Mouse (Mus musculus) hindbrain, embryonic 11.5 days (tissue): ENCODE results near the gene Zfp628. TPM values are rescaled to one million over a fixed set of nuclear protein-coding genes. Genes with fewer than 3 reads are reported as not detected.

Experiments used
- ATAC-seq: fragments of 200-750 bp; cut with Nextera tagmentation; 2 replicates; pipeline ENCODE4 v1.8.0; 2017; ENCODE audit warnings: mild to moderate bottlenecking, moderate TSS enrichment, moderate library complexity; ENCODE audit not compliant: low FRiP score
- DNase-seq: peaks from one replicate; pipeline ENCODE4 v3.0.0-alpha.2; 2015; ENCODE audit warnings: low spot score
- H3K27ac ChIP-seq: fragments of 300-500 bp; sonication (generic); 2 replicates; pipeline ENCODE4 v1.5.1; 2014; ENCODE audit warnings: mild to moderate bottlenecking, low read depth, low read length
- H3K27me3 ChIP-seq: fragments of 300-500 bp; sonication (generic); 2 replicates; pipeline ENCODE4 v1.6.1; 2014; ENCODE audit warnings: mild to moderate bottlenecking, low read length, moderate library complexity, mixed read lengths; ENCODE audit not compliant: control insufficient read depth, insufficient read depth
- H3K36me3 ChIP-seq: fragments of 300-500 bp; sonication (generic); 2 replicates; pipeline ENCODE4 v1.6.1; 2014; ENCODE audit warnings: mild to moderate bottlenecking, low read length, moderate library complexity, mixed read lengths; ENCODE audit not compliant: control insufficient read depth, insufficient read depth
- H3K4me1 ChIP-seq: fragments of 300-500 bp; sonication (generic); replicated peaks from 2 replicates; pipeline ENCODE4 v1.6.1; 2014; ENCODE audit warnings: low read length, mixed read lengths; ENCODE audit not compliant: control insufficient read depth, insufficient read depth
- H3K4me2 ChIP-seq: fragments of 300-500 bp; sonication (generic); replicated peaks from 2 replicates; pipeline ENCODE4 v1.6.1; 2014; ENCODE audit warnings: mild to moderate bottlenecking, low read depth, low read length
- H3K4me3 ChIP-seq: fragments of 300-500 bp; sonication (generic); 2 replicates; pipeline ENCODE4 v1.5.1; 2014; ENCODE audit warnings: low read depth, low read length
- H3K9ac ChIP-seq: fragments of 300-500 bp; sonication (generic); 2 replicates; pipeline ENCODE4 v1.6.1; 2014; ENCODE audit warnings: low read depth, low read length
- H3K9me3 ChIP-seq: fragments of 300-500 bp; sonication (generic); 2 replicates; pipeline ENCODE4 v1.6.1; 2016; ENCODE audit warnings: low read length; ENCODE audit not compliant: control insufficient read depth
- WGBS: fragments of 180-500 bp; shearing (Covaris S2); extraction: QIAGEN DNeasy Blood & Tissue Kit; methylation state at CpG from one replicate; pipeline ENCODE4 v1.1.7; 2014; 5-methylcytosine and 5-hydroxymethylcytosine counted together
- polyA plus RNA-seq: library from polyadenylated mRNA; unstranded; fragments of >200 nt; fragmentation: Nextera tagmentation; extraction: Ambion mirVana; gene quantifications from 2 replicates; pipeline ENCODE4 v1.2.1, GENCODE M21; 2014

The Zfp628 gene
- polyA plus RNA-seq, 1 experiment from 2014 or later = 4.2 TPM

GRCm38 (mm10) chr7:4886680-4887079, 28.3 kb upstream of the Zfp628 start:
- no peak overlapping the region for H3K27ac ChIP-seq
- H3K4me2 ChIP-seq = no peak overlapping the region
- ATAC-seq = no peak
- no peaks in the 10 kb centered on the region for H3K27me3 ChIP-seq
- H3K4me3 ChIP-seq = no peak overlapping the region
- no peaks in the 10 kb centered on the region for H3K4me1 ChIP-seq
- H3K36me3 ChIP-seq = no peaks in the 10 kb centered on the region
- H3K9ac ChIP-seq = no peak overlapping the region
- H3K9me3 ChIP-seq = no peaks in the 10 kb centered on the region
- WGBS = 87% methylated on average over 4 of the region's 4 CpGs
- DNase-seq = no peak

- Histone ChIP-seq H3K27me3 (no peaks in the 10 kb centered on the region; the same call in 1 of the 2 replicates), H3K4me3 (no peak overlapping the region), H3K4me1 (no peaks in the 10 kb centered on the region), H3K4me2 (no peak overlapping the region), H3K27ac (no peak overlapping the region), H3K9ac (no peak overlapping the region), H3K36me3 (no peaks in the 10 kb centered on the region), H3K9me3 (no peaks in the 10 kb centered on the region)
- DNase-seq (no peak), ATAC-seq (no peak)
- WGBS = 60% methylated on average over 8 of the region's 11 CpGs
These were observed 19.8 kb upstream of the Zfp628 start for GRCm38 (mm10) chr7:4895186-4895585.

GRCm38 (mm10) chr7:4898851-4899648, 16.0 kb upstream of the Zfp628 start:
- Histone ChIP-seq H3K9me3 (no peaks in the 10 kb centered on the region), H3K27ac (no peak overlapping the region), H3K4me2 (peak overlapping the region; percentile 27), H3K27me3 (peaks cover 3% of the 10 kb centered on the region; the same call in 1 of the 2 replicates), H3K36me3 (no peaks in the 10 kb centered on the region), H3K4me3 (no peak overlapping the region), H3K4me1 (no peaks in the 10 kb centered on the region), H3K9ac (0 out of 2 replicates have a peak overlapping the region, but pooled peaks have one; percentile 11)
- DNase-seq (no peak), ATAC-seq (peak; percentile 49; the same call in 1 of the 2 replicates)
- WGBS = 21% methylated on average over 18 of the region's 18 CpGs

- Histone ChIP-seq H3K4me1 (no peaks in the 10 kb centered on the region), H3K4me2 (peak overlapping the region; percentile 27), H3K9me3 (no peaks in the 10 kb centered on the region), H3K4me3 (peak overlapping the region; percentile 6; the same call in 1 of the 2 replicates), H3K27ac (no peak overlapping the region), H3K36me3 (no peaks in the 10 kb centered on the region), H3K9ac (no peak overlapping the region), H3K27me3 (peaks cover 3% of the 10 kb centered on the region; the same call in 1 of the 2 replicates)
- DNase-seq (peak; percentile 28), ATAC-seq (peak; percentile 38; the same call in 1 of the 2 replicates)
- 8% methylated on average over 19 of the region's 19 CpGs for WGBS
These were observed 15.1 kb upstream of the Zfp628 start for GRCm38 (mm10) chr7:4899649-4900522.

GRCm38 (mm10) chr7:4900523-4900851, 14.5 kb upstream of the Zfp628 start:
- no peaks in the 10 kb centered on the region for H3K9me3 ChIP-seq
- 0 out of 2 replicates have a peak overlapping the region, but pooled peaks have one; percentile 7 for H3K4me2 ChIP-seq
- H3K9ac ChIP-seq = no peak overlapping the region
- H3K27ac ChIP-seq = no peak overlapping the region
- DNase-seq = no peak
- H3K36me3 ChIP-seq = no peaks in the 10 kb centered on the region
- peaks cover 3% of the 10 kb centered on the region; the same call in 1 of the 2 replicates for H3K27me3 ChIP-seq
- 0 out of 2 replicates have a peak overlapping the region, but pooled peaks have one; percentile 2 for H3K4me3 ChIP-seq
- WGBS = 36% methylated on average over 9 of the region's 11 CpGs
- no peaks in the 10 kb centered on the region for H3K4me1 ChIP-seq
- ATAC-seq = no peak

- Histone ChIP-seq H3K4me1 (no peaks in the 10 kb centered on the region), H3K27me3 (peaks cover 3% of the 10 kb centered on the region; the same call in 1 of the 2 replicates), H3K9ac (no peak overlapping the region), H3K4me3 (no peak overlapping the region), H3K9me3 (no peaks in the 10 kb centered on the region), H3K27ac (no peak overlapping the region), H3K4me2 (no peak overlapping the region), H3K36me3 (no peaks in the 10 kb centered on the region)
- ATAC-seq (no peak), DNase-seq (peak; percentile 64)
- 49% methylated on average over 8 of the region's 8 CpGs for WGBS
These were observed 13.8 kb upstream of the Zfp628 start for GRCm38 (mm10) chr7:4901171-4901570.

- Histone ChIP-seq H3K27me3 (peaks cover 3% of the 10 kb centered on the region; the same call in 1 of the 2 replicates), H3K4me3 (no peak overlapping the region), H3K4me1 (no peaks in the 10 kb centered on the region), H3K36me3 (no peaks in the 10 kb centered on the region), H3K27ac (no peak overlapping the region), H3K9me3 (no peaks in the 10 kb centered on the region), H3K4me2 (no peak overlapping the region), H3K9ac (no peak overlapping the region)
- WGBS = 86% methylated on average over 9 of the region's 9 CpGs
- DNase-seq (no peak), ATAC-seq (no peak)
These were observed 12.6 kb upstream of the Zfp628 start for GRCm38 (mm10) chr7:4902404-4902803.

- Histone ChIP-seq H3K9ac (0 out of 2 replicates have a peak within 1 kb of the TSS, but pooled peaks have one; percentile 7), H3K36me3 (no peaks in the 10 kb centered on the region), H3K27me3 (no peaks in the 10 kb centered on the region), H3K4me1 (no peaks in the 10 kb centered on the region), H3K4me3 (no peak within 1 kb of the TSS), H3K9me3 (no peaks in the 10 kb centered on the region), H3K27ac (no peak within 1 kb of the TSS), H3K4me2 (no peak within 1 kb of the TSS)
- 67% methylated on average over 10 of the region's 10 CpGs for WGBS
- DNase-seq (no peak), ATAC-seq (no peak)
These were observed 8.5 kb upstream of the Zfp628 start, which contains the start of gene Gm36210 for GRCm38 (mm10) chr7:4906466-4906950. TSS of gene Gm36210 (minus strand) at chr7:4906516.
